ENCODE assay signal across 9 mouse cellular contexts in the genomic region with DNA sequence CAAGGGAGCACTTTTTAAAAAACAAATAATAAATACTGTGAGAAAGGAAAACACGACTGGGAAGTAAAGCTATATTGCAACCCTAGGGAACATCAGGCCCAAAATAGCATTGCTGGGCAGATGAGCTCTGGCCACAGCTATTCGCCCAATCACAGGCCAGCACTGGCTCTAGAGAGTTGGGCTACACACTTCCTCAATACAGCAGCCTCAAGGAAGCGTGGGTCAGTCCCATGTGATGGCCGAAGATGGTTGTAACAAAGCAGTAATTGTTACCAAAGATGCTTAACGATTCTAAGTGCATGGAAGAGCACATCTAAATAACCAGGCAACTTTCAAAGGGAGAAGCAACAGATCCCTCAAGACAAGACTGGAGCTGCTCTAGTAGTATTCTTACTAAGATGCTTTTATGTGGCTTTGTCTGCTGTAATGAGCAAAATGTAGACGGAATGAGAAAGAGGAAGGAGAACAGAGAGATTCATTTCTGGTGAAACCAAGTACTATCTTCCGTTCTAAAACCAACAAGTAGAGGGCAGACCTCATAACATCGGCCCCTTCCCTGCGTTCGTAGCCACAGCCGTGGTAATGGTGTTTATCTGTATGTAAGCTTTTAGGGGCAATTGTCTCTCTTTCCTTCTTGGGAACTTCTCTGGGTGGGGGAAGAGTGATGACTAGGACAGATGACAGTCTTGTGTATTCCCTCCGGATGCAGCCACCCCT. TPM values are rescaled to one million over a fixed set of nuclear protein-coding genes. Genes with fewer than 3 reads are reported as not detected.
DNase-seq lines count a peak whose midpoint lies in the region; ATAC-seq lines count a peak whose summit lies in the region.
"Had no signal": no experiment of that assay in that cellular context is flagged by ENCODE, and none has a peak within 500 bp of the region (broad histone marks: within the 10 kb centered on the region; RNA-seq: fewer than 3 reads in every experiment).

No protein-coding gene starts in this region.

- intact Hi-C loops in heart, postnatal 10 days (cut with DNase I): loop anchor here (5.0 kb wide), 1 partner anchor 53 kb away; no protein-coding TSS in a partner anchor

- H3K9me3 ChIP-seq in limb, embryonic 13.5 days: no peaks in the 10 kb centered on the region
- H3K9me3 ChIP-seq in limb, embryonic 10.5 days (replicated peaks): no peaks in the 10 kb centered on the region
- H3K9me3 ChIP-seq in lung, embryonic 16.5 days (ENCODE audit: control insufficient read depth, low read length): no peaks in the 10 kb centered on the region
- H3K9me3 ChIP-seq in forebrain, embryonic 13.5 days (replicated peaks): no peaks in the 10 kb centered on the region
- H3K9me3 ChIP-seq: limb, embryonic 12.5 days had no signal

- peaks cover 29% of the 10 kb centered on the region for H3K4me1 ChIP-seq in limb, embryonic 13.5 days
- H3K4me1 ChIP-seq in limb, embryonic 10.5 days: peaks cover 28% of the 10 kb centered on the region
- peaks cover 45% of the 10 kb centered on the region for H3K4me1 ChIP-seq in lung, embryonic 16.5 days (replicated peaks; ENCODE audit: control insufficient read depth, insufficient read depth, low read length)
- H3K4me1 ChIP-seq in forebrain, embryonic 13.5 days: peaks cover 29% of the 10 kb centered on the region

- H3K9ac ChIP-seq in limb, embryonic 13.5 days: no peak overlapping the region
- peak overlapping the region; percentile 25 for H3K9ac ChIP-seq in lung, embryonic 16.5 days (ENCODE audit: low read length)
- H3K9ac ChIP-seq in forebrain, embryonic 13.5 days: no peak overlapping the region
- H3K9ac ChIP-seq: limb, embryonic 12.5 days had no signal

- no peak for DNase-seq in limb, embryonic 10.5 days (ENCODE audit: low spot score)
- DNase-seq in adipocyte (ENCODE audit: low spot score): peak; percentile 73
- DNase-seq in heart, postnatal 10 days: peak; percentile 66 to 67
- DNase-seq in thymus, postnatal 25 days: peak; percentile 28
- DNase-seq in urinary bladder, postnatal 10 days (ENCODE audit: low spot score): no peak

- peaks cover 13% of the 10 kb centered on the region for H3K27me3 ChIP-seq in limb, embryonic 13.5 days
- peaks cover 15% of the 10 kb centered on the region for H3K27me3 ChIP-seq in limb, embryonic 10.5 days (ENCODE audit: low read depth, poor library complexity, severe bottlenecking)
- H3K27me3 ChIP-seq in lung, embryonic 16.5 days (ENCODE audit: control insufficient read depth, insufficient read depth, low read depth, low read length): no peaks in the 10 kb centered on the region
- H3K27me3 ChIP-seq in forebrain, embryonic 13.5 days: peaks cover 7% of the 10 kb centered on the region; the same call in 1 of the 2 replicates

- WGBS in limb, embryonic 13.5 days: 55% methylated on average over 12 of the region's 12 CpGs
- 62% methylated on average over 12 of the region's 12 CpGs for WGBS in limb, embryonic 10.5 days
- WGBS in lung, embryonic 16.5 days: 47% methylated on average over 12 of the region's 12 CpGs
- 67% methylated on average over 12 of the region's 12 CpGs for WGBS in forebrain, embryonic 13.5 days

- no peak overlapping the region for H3K4me3 ChIP-seq in limb, embryonic 13.5 days
- no peak overlapping the region for H3K4me3 ChIP-seq in limb, embryonic 10.5 days
- H3K4me3 ChIP-seq in lung, embryonic 16.5 days (ENCODE audit: low read length): peak overlapping the region; percentile 15
- H3K4me3 ChIP-seq in forebrain, embryonic 13.5 days: no peak overlapping the region
- H3K4me3 ChIP-seq: limb, embryonic 12.5 days had no signal

- no peaks in the 10 kb centered on the region for H3K36me3 ChIP-seq in limb, embryonic 13.5 days
- H3K36me3 ChIP-seq in limb, embryonic 10.5 days: no peaks in the 10 kb centered on the region
- no peaks in the 10 kb centered on the region for H3K36me3 ChIP-seq in lung, embryonic 16.5 days (ENCODE audit: control insufficient read depth, insufficient read depth, low read length)
- H3K36me3 ChIP-seq in forebrain, embryonic 13.5 days (ENCODE audit: poor library complexity, severe bottlenecking): no peaks in the 10 kb centered on the region
- H3K36me3 ChIP-seq: limb, embryonic 12.5 days had no signal

- no peak overlapping the region for H3K27ac ChIP-seq in limb, embryonic 13.5 days
- no peak overlapping the region for H3K27ac ChIP-seq in limb, embryonic 10.5 days
- H3K27ac ChIP-seq in lung, embryonic 16.5 days (ENCODE audit: low read length): peak overlapping the region; percentile 72
- H3K27ac ChIP-seq in forebrain, embryonic 13.5 days: no peak overlapping the region
- H3K27ac ChIP-seq: limb, embryonic 12.5 days had no signal

- peak overlapping the region; percentile 88 for H3K4me2 ChIP-seq in limb, embryonic 13.5 days (replicated peaks)
- peak overlapping the region; percentile 86 for H3K4me2 ChIP-seq in lung, embryonic 16.5 days (ENCODE audit: low read depth, low read length)
- H3K4me2 ChIP-seq in forebrain, embryonic 13.5 days: no peak overlapping the region
- H3K4me2 ChIP-seq: limb, embryonic 12.5 days had no signal

- no peak for ATAC-seq in limb, embryonic 13.5 days (ENCODE audit: low FRiP score, low read depth)
- no peak for ATAC-seq in lung, embryonic 16.5 days (ENCODE audit: low read depth)
- no peak for ATAC-seq in forebrain, embryonic 13.5 days

RNA-seq across cellular contexts. Expression of gene Rasa3, which starts 3.0 kb away (rescaled TPM):
- polyA plus RNA-seq in limb, embryonic 13.5 days (2015; fragmentation: Nextera tagmentation; extraction: Ambion mirVana): 20.5 and 25.3 TPM in 2 replicates
- 17.0 and 18.1 TPM in 2 replicates for polyA plus RNA-seq in limb, embryonic 10.5 days (2016; fragmentation: Nextera tagmentation; extraction: Ambion mirVana)
- total RNA-seq in heart, postnatal 10 days (2021): 10 to 100 TPM; 22.3 to 25.1 TPM
- polyA plus RNA-seq in lung, embryonic 16.5 days (2015; fragmentation: Nextera tagmentation; extraction: Ambion mirVana): 48.7 and 50.7 TPM in 2 replicates
- polyA plus RNA-seq in forebrain, embryonic 13.5 days (2015; fragmentation: Nextera tagmentation; extraction: Ambion mirVana): 18.2 and 19.9 TPM in 2 replicates

RNA-seq across cellular contexts. Expression of gene Cfap97d2, which starts 31.2 kb away (rescaled TPM):
- not detected in 2 replicates for polyA plus RNA-seq in limb, embryonic 13.5 days (2015; fragmentation: Nextera tagmentation; extraction: Ambion mirVana)
- polyA plus RNA-seq in limb, embryonic 10.5 days (2016; fragmentation: Nextera tagmentation; extraction: Ambion mirVana): not detected in 2 replicates
- total RNA-seq in heart, postnatal 10 days (2021): not detected
- polyA plus RNA-seq in lung, embryonic 16.5 days (2015; fragmentation: Nextera tagmentation; extraction: Ambion mirVana): 0.29 and 1.0 TPM in 2 replicates
- 1.4 and 1.8 TPM in 2 replicates for polyA plus RNA-seq in forebrain, embryonic 13.5 days (2015; fragmentation: Nextera tagmentation; extraction: Ambion mirVana)

Comparison
In these comparisons a context has a peak if more than half of its experiments do, and no peak if none do; other contexts are left out.
1. DNase-seq: peak in adipocyte (single experiment), heart, postnatal 10 days (2 of 2) and thymus, postnatal 25 days (single experiment); none in limb, embryonic 10.5 days (single experiment) and urinary bladder, postnatal 10 days (single experiment).